ENCODE assay signal across 7 mouse cellular contexts in genomic region chr8:116733648-116734014, GRCm38 (mm10). TPM values are rescaled to one million over a fixed set of nuclear protein-coding genes. Genes with fewer than 3 reads are reported as not detected.
DNase-seq lines count a peak whose midpoint lies in the region; ATAC-seq and TF ChIP-seq lines count a peak whose summit lies in the region.

No protein-coding gene starts in this region.

- TF ChIP-seq POLR2A in lung, adult 2 months (IDR thresholded peaks at IDR 0.05; ENCODE audit: borderline replicate concordance, extremely low read depth, low read depth, low read length), result no peak
- no peak for TF ChIP-seq POLR2A in olfactory bulb, adult 2 months (IDR thresholded peaks at IDR 0.05; ENCODE audit: insufficient read depth, low read depth, low read length)

- peaks cover 32% of the 10 kb centered on the region for H3K27me3 ChIP-seq in forebrain, embryonic 10.5 days (ENCODE audit: poor library complexity, severe bottlenecking)

- no peak for TF ChIP-seq CTCF in lung, adult 2 months (IDR thresholded peaks at IDR 0.05; ENCODE audit: insufficient read depth, low read length)
- TF ChIP-seq CTCF in olfactory bulb, adult 2 months (IDR thresholded peaks at IDR 0.05; ENCODE audit: insufficient read depth, low read depth, low read length), result no peak

- 0 out of 2 replicates have a peak, but pooled peaks cover 6% of the 10 kb centered on the region for H3K4me1 ChIP-seq in lung, adult 2 months (ENCODE audit: control insufficient read depth, insufficient read depth, low read length)
- peaks cover 12% of the 10 kb centered on the region for H3K4me1 ChIP-seq in forebrain, embryonic 10.5 days
- peaks cover 16% of the 10 kb centered on the region for H3K4me1 ChIP-seq in olfactory bulb, adult 2 months (ENCODE audit: control insufficient read depth, insufficient read depth, low read length)

- H3K4me3 ChIP-seq in lung, adult 2 months (replicated peaks; ENCODE audit: extremely low read depth, low read depth, low read length), result peak overlapping the region; percentile 39
- peak overlapping the region; percentile 85 for H3K4me3 ChIP-seq in forebrain, embryonic 10.5 days
- H3K4me3 ChIP-seq in olfactory bulb, adult 2 months (ENCODE audit: insufficient read depth, low read depth, low read length), result peak overlapping the region; percentile 91

- 39% methylated on average over 3 of the region's 3 CpGs for WGBS in lung, adult 2 months
- 9% methylated on average over 3 of the region's 3 CpGs for WGBS in forebrain, embryonic 10.5 days
- WGBS in olfactory bulb, adult 2 months, result 36% methylated on average over 3 of the region's 3 CpGs

- ATAC-seq in cerebellum, adult (ENCODE audit: insufficient number of reproducible peaks, low FRiP score, low TSS enrichment), result no peak

- peaks cover 9% of the 10 kb centered on the region; the same call in 1 of the 2 replicates for H3K9me3 ChIP-seq in forebrain, embryonic 10.5 days

- H3K27ac ChIP-seq in forebrain, embryonic 10.5 days, result peak overlapping the region; percentile 92
- H3K27ac ChIP-seq in olfactory bulb, adult 2 months (ENCODE audit: insufficient read depth, low read depth, low read length), result no peak overlapping the region

- peaks cover 8% of the 10 kb centered on the region for H3K36me3 ChIP-seq in forebrain, embryonic 10.5 days (replicated peaks)

- DNase-seq in lung, adult 2 months, result no peak
- DNase-seq in lung, postnatal 25 days (ENCODE audit: low spot score), result no peak
- no peak for DNase-seq in forebrain, embryonic 10.5 days (ENCODE audit: extremely low spot score, low spot score)
- peak; percentile 20 to 36 for DNase-seq in kidney, postnatal 36 days
- DNase-seq in ovary, adult 18-20 months (ENCODE audit: low spot score), result no peak

RNA-seq across cellular contexts. Expression of gene Cdyl2, which starts 0.8 kb away (rescaled TPM):
- polyA plus RNA-seq in lung, adult 2 months (2012; rRNA removed), result 3.2 and 3.3 TPM in 2 replicates
- 8.3 and 8.6 TPM in 2 replicates for polyA plus RNA-seq in forebrain, embryonic 10.5 days (2016; fragmentation: Nextera tagmentation; extraction: Ambion mirVana)
- not detected in 2 replicates for polyA plus RNA-seq in olfactory bulb, adult 2 months (2012; ENCODE audit: insufficient read depth, insufficient read length, low replicate concordance, missing spikeins)

Comparison
In these comparisons a context has a peak if more than half of its experiments do, and no peak if none do; other contexts are left out.
1. DNase-seq: peak in kidney, postnatal 36 days (2 of 2); none in lung, adult 2 months (single experiment), lung, postnatal 25 days (single experiment), forebrain, embryonic 10.5 days (single experiment) and ovary, adult 18-20 months (single experiment).
2. H3K4me3 ChIP-seq: peak in every context shown above with its lines; median percentile 91 in olfactory bulb, adult 2 months; 85 in forebrain, embryonic 10.5 days; 39 in lung, adult 2 months.